Mouse (Mus musculus) MEL (cell line): ENCODE measurements around the gene Polr3b. TPM values are rescaled to one million over a fixed set of nuclear protein-coding genes. Genes with fewer than 3 reads are reported as not detected.
A peak's percentile ranks its signal among the peaks of the same experiment; 100 is the strongest.

ENCODE experiments used
- DNase-seq: peaks from one replicate; pipeline ENCODE4 v3.0.0; 2011; ENCODE audit warnings: low read depth, low spot score
- H3K27ac ChIP-seq: 2 replicates; pipeline ENCODE4 v1.5.1; 2012; ENCODE audit warnings: low read depth, mild to moderate bottlenecking, control low read depth, low read length, moderate library complexity; ENCODE audit not compliant: control insufficient read depth
- H3K27me3 ChIP-seq, 2 experiments: fragments of 150-350 bp in 1 of 2; sonication (generic) in 1 of 2; 2 replicates each; pipeline ENCODE4 v1.6.1; 2012; ENCODE audit warnings: low read length in 2 of 2, mild to moderate bottlenecking in 2 of 2, improper control_type of control experiment in 1 of 2, moderate library complexity in 1 of 2; ENCODE audit not compliant: insufficient read depth in 2 of 2, control insufficient read depth in 1 of 2
- H3K36me3 ChIP-seq, 2 experiments: 2 replicates each; pipeline ENCODE4 v1.6.1; 2012 to 2014; ENCODE audit warnings: low read length in 2 of 2, improper control_type of control experiment in 1 of 2, inconsistent platforms in 1 of 2, mild to moderate bottlenecking in 1 of 2; ENCODE audit not compliant: insufficient read depth in 2 of 2, control insufficient read depth in 1 of 2
- H3K4me1 ChIP-seq, 2 experiments: fragments of 150-350 bp in 1 of 2; sonication (generic) in 1 of 2; 2 replicates each; pipeline ENCODE4 v1.6.1; 2012; ENCODE audit warnings: low read length in 2 of 2, improper control_type of control experiment in 1 of 2, mild to moderate bottlenecking in 1 of 2; ENCODE audit not compliant: insufficient read depth in 2 of 2, control insufficient read depth in 1 of 2
- H3K4me3 ChIP-seq, 2 experiments: fragments of 150-350 bp in 1 of 2; sonication (generic) in 1 of 2; 2 replicates each; pipeline ENCODE4 v1.5.1; 2012; ENCODE audit warnings: low read depth in 2 of 2, low read length in 2 of 2, mild to moderate bottlenecking in 2 of 2, moderate library complexity in 2 of 2, control low read depth in 1 of 2, improper control_type of control experiment in 1 of 2; ENCODE audit not compliant: control insufficient read depth in 1 of 2, insufficient read depth in 1 of 2
- H3K79me2 ChIP-seq: 2 replicates; pipeline ENCODE4 v1.6.1; 2012; ENCODE audit warnings: mild to moderate bottlenecking, low read length, moderate library complexity; ENCODE audit not compliant: control insufficient read depth, poor library complexity, insufficient read depth
- H3K9ac ChIP-seq: 2 replicates; pipeline ENCODE4 v1.6.1; 2012; ENCODE audit warnings: low read depth, mild to moderate bottlenecking, control low read depth, low read length, moderate library complexity; ENCODE audit not compliant: control insufficient read depth, poor library complexity, severe bottlenecking
- H3K9me3 ChIP-seq: fragments of 150-350 bp; sonication (generic); replicated peaks from 2 replicates; pipeline ENCODE4 v1.6.1; 2012; ENCODE audit warnings: mild to moderate bottlenecking, low read length, improper control_type of control experiment, moderate library complexity; ENCODE audit not compliant: insufficient read depth
- BHLHE40 ChIP-seq: IDR thresholded peaks from 2 replicates; pipeline ENCODE4 v1.6.1; 2012; ENCODE audit warnings: low read depth, mild to moderate bottlenecking, inconsistent platforms, low read length, improper control_type of control experiment, borderline replicate concordance
- CTCF ChIP-seq, 3 experiments: IDR thresholded peaks in 2 of 3; conservative IDR thresholded peaks in 1 of 3; 2 replicates each; pipeline ENCODE4 v1.5.1; 2011 to 2012; ENCODE audit warnings: low read length in 3 of 3, low read depth in 2 of 3, mild to moderate bottlenecking in 2 of 3, improper control_type of control experiment in 1 of 3, inconsistent platforms in 1 of 3, mixed read lengths in 1 of 3, moderate library complexity in 1 of 3; ENCODE audit not compliant: control insufficient read depth in 1 of 3, insufficient read depth in 1 of 3, poor library complexity in 1 of 3, severe bottlenecking in 1 of 3
- ELF1 ChIP-seq: IDR thresholded peaks from 2 replicates; pipeline ENCODE4 v1.6.1; 2014; ENCODE audit warnings: low read depth, mild to moderate bottlenecking, inconsistent platforms, low read length, improper control_type of control experiment, moderate library complexity
- EP300 ChIP-seq, 2 experiments: IDR thresholded peaks; 2 replicates each; pipeline ENCODE4 v1.6.1; 2011; ENCODE audit warnings: improper control_type of control experiment in 2 of 2, low read length in 2 of 2, low read depth in 1 of 2, mild to moderate bottlenecking in 1 of 2
- ETS1 ChIP-seq: IDR thresholded peaks from 2 replicates; pipeline ENCODE4 v1.6.1; 2012; ENCODE audit warnings: low read depth, mild to moderate bottlenecking, inconsistent platforms, low read length, improper control_type of control experiment, moderate library complexity
- GABPA ChIP-seq: IDR thresholded peaks from 2 replicates; pipeline ENCODE4 v1.6.1; 2012; ENCODE audit warnings: low read depth, mild to moderate bottlenecking, inconsistent platforms, low read length, improper control_type of control experiment, moderate library complexity
- JUND ChIP-seq: IDR thresholded peaks from 2 replicates; pipeline ENCODE4 v1.6.1; 2011; ENCODE audit warnings: low read depth, mild to moderate bottlenecking, improper control_type of control experiment, low read length
- MAFK ChIP-seq: IDR thresholded peaks from 2 replicates; pipeline ENCODE4 v1.6.1; 2011; ENCODE audit warnings: low read depth, mild to moderate bottlenecking, low read length, improper control_type of control experiment, borderline replicate concordance
- MAX ChIP-seq: IDR thresholded peaks from 2 replicates; pipeline ENCODE4 v1.6.1; 2011; ENCODE audit warnings: low read length, improper control_type of control experiment
- MAZ ChIP-seq: IDR thresholded peaks from 2 replicates; pipeline ENCODE4 v1.6.1; 2012; ENCODE audit warnings: low read depth, mild to moderate bottlenecking, inconsistent platforms, low read length, improper control_type of control experiment
- MYB ChIP-seq: IDR thresholded peaks from 2 replicates; pipeline ENCODE4 v1.6.1; 2011; ENCODE audit warnings: mild to moderate bottlenecking, low read depth, low read length, improper control_type of control experiment
- MYC ChIP-seq: IDR thresholded peaks from 2 replicates; pipeline ENCODE4 v1.6.1; 2011; ENCODE audit warnings: low read depth, mild to moderate bottlenecking, low read length, improper control_type of control experiment, moderate library complexity
- NELFE ChIP-seq: IDR thresholded peaks from 2 replicates; pipeline ENCODE4 v1.6.1; 2011; ENCODE audit warnings: low read depth, low read length, improper control_type of control experiment
- POLR2A ChIP-seq, 2 experiments: IDR thresholded peaks; 2 replicates each; pipeline ENCODE4 v1.6.1; 2011 to 2012; ENCODE audit warnings: low read length in 2 of 2, mild to moderate bottlenecking in 2 of 2, control low read depth in 1 of 2, improper control_type of control experiment in 1 of 2, low read depth in 1 of 2, moderate library complexity in 1 of 2; ENCODE audit not compliant: control insufficient read depth in 1 of 2, insufficient read depth in 1 of 2, poor library complexity in 1 of 2
- RAD21 ChIP-seq: IDR thresholded peaks from 2 replicates; pipeline ENCODE4 v1.6.1; 2011; ENCODE audit warnings: mild to moderate bottlenecking, low read depth, low read length, improper control_type of control experiment
- RCOR1 ChIP-seq: IDR thresholded peaks from 2 replicates; pipeline ENCODE4 v1.6.1; 2012; ENCODE audit warnings: low read depth, mild to moderate bottlenecking, inconsistent platforms, low read length, improper control_type of control experiment
- SIN3A ChIP-seq: IDR thresholded peaks from 2 replicates; pipeline ENCODE4 v1.6.1; 2012; ENCODE audit warnings: low read length, improper control_type of control experiment, inconsistent platforms
- TAL1 ChIP-seq: IDR thresholded peaks from 2 replicates; pipeline ENCODE4 v1.6.1; 2012; ENCODE audit warnings: mild to moderate bottlenecking, inconsistent platforms, low read length, moderate library complexity, mixed read lengths
- TBP ChIP-seq: IDR thresholded peaks from 2 replicates; pipeline ENCODE4 v1.8.0; 2011; ENCODE audit warnings: low read depth, low read length, improper control_type of control experiment
- TCF12 ChIP-seq: IDR thresholded peaks from 2 replicates; pipeline ENCODE4 v1.6.1; 2014; ENCODE audit warnings: low read depth, mild to moderate bottlenecking, inconsistent platforms, low read length, improper control_type of control experiment, moderate library complexity
- UBTF ChIP-seq: IDR thresholded peaks from 2 replicates; pipeline ENCODE4 v1.6.1; 2012; ENCODE audit warnings: low read depth, mild to moderate bottlenecking, inconsistent platforms, low read length, improper control_type of control experiment, moderate library complexity, borderline replicate concordance; ENCODE audit not compliant: insufficient read depth
- USF1 ChIP-seq: IDR thresholded peaks from 2 replicates; pipeline ENCODE4 v1.6.1; 2014; ENCODE audit warnings: low read depth, mild to moderate bottlenecking, inconsistent platforms, low read length, improper control_type of control experiment, moderate library complexity
- USF2 ChIP-seq, 2 experiments: IDR thresholded peaks; 2 replicates each; pipeline ENCODE4 v1.6.1; 2011 to 2012; ENCODE audit warnings: improper control_type of control experiment in 2 of 2, low read length in 2 of 2, borderline replicate concordance in 1 of 2, inconsistent platforms in 1 of 2, low read depth in 1 of 2, mild to moderate bottlenecking in 1 of 2; ENCODE audit not compliant: insufficient read depth in 1 of 2
- ZMIZ1 ChIP-seq: IDR thresholded peaks from 2 replicates; pipeline ENCODE4 v1.6.1; 2012; ENCODE audit warnings: low read depth, mild to moderate bottlenecking, inconsistent platforms, low read length, improper control_type of control experiment, moderate library complexity
- ZNF384 ChIP-seq: IDR thresholded peaks from 2 replicates; pipeline ENCODE4 v1.6.1; 2012; ENCODE audit warnings: low read depth, mild to moderate bottlenecking, inconsistent platforms, low read length, improper control_type of control experiment
- polyA plus RNA-seq, 2 experiments: library from polyadenylated mRNA; stranded (reverse) in 1 of 2; unstranded in 1 of 2; fragments of >175 nt in 1 of 2; fragments of >200 nt in 1 of 2; gene quantifications; 2 replicates each; pipeline versions ENCODE4 v1.2.1 to v1.2.4; 2012; ENCODE audit warnings: low replicate concordance in 2 of 2, low read depth in 1 of 2; ENCODE audit not compliant: insufficient read length in 2 of 2, insufficient read depth in 1 of 2, missing spikeins in 1 of 2
- total RNA-seq: library from RNA; depleted of rRNA; stranded (reverse); fragments of 300-350 nt; gene quantifications from 2 replicates; pipeline ENCODE4 v1.2.3, GENCODE M21; 2012

Polr3b gene
- total and polyA plus RNA-seq, 3 experiments = 19.8 to 24.2 TPM; not detected in 1

GRCm38 (mm10) chr10:84700236-84700987 is 78.3 kb downstream of the Polr3b start (continued):
- TF ChIP-seq MAZ = no peak
- TF ChIP-seq TBP = peak; percentile 53; the same call in 1 of the 2 replicates
- peak; percentile 61 for TF ChIP-seq MAX

- Histone ChIP-seq H3K4me1 (peaks cover 11 to 12% of the 10 kb centered on the region in 2 experiments), H3K36me3 (peaks cover 15 to 21% of the 10 kb centered on the region in 2 experiments), H3K79me2 (no peaks in the 10 kb centered on the region), H3K9me3 (no peaks in the 10 kb centered on the region), H3K4me3 (no peak overlapping the region), H3K27me3 (no peaks in the 10 kb centered on the region), H3K27ac (peak overlapping the region; percentile 81), H3K9ac (no peak overlapping the region)
- DNase-seq = peak; percentile 92
- TF ChIP-seq ETS1 (peak; percentile 85), MAFK (peak; percentile 51; the same call in 1 of the 2 replicates), UBTF (no peak), MYC (no peak), ELF1 (no peak), GABPA (peak; percentile 80), TCF12 (peak; percentile 50; the same call in 1 of the 2 replicates), MAZ (no peak), CTCF (IDR thresholded peaks at IDR 0.05 in 2 of 3, conservative IDR thresholded peaks at IDR 0.05 in 1 of 3; ENCODE audit: control insufficient read depth in 1 of 3, insufficient read depth in 1 of 3, low read depth in 2 of 3, low read length in 3 of 3, poor library complexity in 1 of 3, severe bottlenecking in 1 of 3) (no peak), USF2 (IDR thresholded peaks at IDR 0.05; ENCODE audit: borderline replicate concordance in 1 of 2, insufficient read depth in 1 of 2, low read depth in 1 of 2, low read length in 2 of 2) (no peak), JUND (peak; percentile 59; the same call in 1 of the 2 replicates), EP300 (IDR thresholded peaks at IDR 0.05; ENCODE audit: low read depth in 1 of 2, low read length in 2 of 2) (peak; percentile 53 to 77), RAD21 (no peak), USF1 (peak; percentile 45; the same call in 1 of the 2 replicates), ZMIZ1 (no peak), NELFE (no peak), RCOR1 (0 out of 2 replicates have a peak, but pooled peaks have one; percentile 57), TAL1 (peak; percentile 35; the same call in 1 of the 2 replicates), SIN3A (no peak; the same call in 1 of the 2 replicates), ZNF384 (no peak), POLR2A (IDR thresholded peaks at IDR 0.05; ENCODE audit: control insufficient read depth in 1 of 2, insufficient read depth in 1 of 2, low read depth in 1 of 2, low read length in 2 of 2, poor library complexity in 1 of 2) (no peak), MYB (0 out of 2 replicates have a peak, but pooled peaks have one; percentile 30), BHLHE40 (peak; percentile 67)
Observed at GRCm38 (mm10) chr10:84701110-84701509, 79.0 kb downstream of the Polr3b start.
